Mouse (Mus musculus): ENCODE measurements at regions not wholly inside any gene's neighbourhood (a gene's known extent, or its start where the extent isn't known, plus 50 kb on each side); places are given as distances from the start of the nearest gene placed in this dataset.

GRCm38 (mm10) chr16:95057596-95057995 lies 60.1 kb upstream of the Kcnj6 start:
- no peak for DNase-seq

GRCm38 (mm10) chr16:95064423-95064822 lies 66.9 kb upstream of the Kcnj6 start:
- no peak for DNase-seq

GRCm38 (mm10) chr16:95066687-95067086 lies 69.2 kb upstream of the Kcnj6 start:
- DNase-seq = no peak

GRCm38 (mm10) chr16:95092471-95093221 lies 95.1 kb upstream of the Kcnj6 start:
- DNase-seq = no peak

GRCm38 (mm10) chr16:95093753-95094152 lies 96.3 kb upstream of the Kcnj6 start:
- DNase-seq = peak; percentile 3

- no peak for DNase-seq
These were observed 103.5 kb upstream of the Kcnj6 start for GRCm38 (mm10) chr16:95100954-95101353.

- no peak for DNase-seq
These were observed 120.0 kb upstream of the Kcnj6 start for GRCm38 (mm10) chr16:95117531-95117930.

GRCm38 (mm10) chr16:95119293-95119692 lies 121.8 kb upstream of the Kcnj6 start:
- DNase-seq = no peak

- no peak for DNase-seq
These were observed 124.5 kb upstream of the Kcnj6 start for GRCm38 (mm10) chr16:95122048-95122447.

- DNase-seq = no peak
These were observed 129.7 kb upstream of the Kcnj15 start for GRCm38 (mm10) chr16:95127616-95128015.

- DNase-seq = no peak
These were observed 125.5 kb upstream of the Kcnj15 start for GRCm38 (mm10) chr16:95131815-95132214.

GRCm38 (mm10) chr16:95138809-95139208 lies 118.5 kb upstream of the Kcnj15 start:
- no peak for DNase-seq

GRCm38 (mm10) chr16:95141510-95142394 lies 115.6 kb upstream of the Kcnj15 start:
- DNase-seq = no peak

- no peak for DNase-seq
These were observed 106.9 kb upstream of the Kcnj15 start for GRCm38 (mm10) chr16:95150499-95150898.

- DNase-seq = no peak
These were observed 105.9 kb upstream of the Kcnj15 start for GRCm38 (mm10) chr16:95151499-95151898.

- DNase-seq = no peak
These were observed 105.4 kb upstream of the Kcnj15 start for GRCm38 (mm10) chr16:95151914-95152313.

GRCm38 (mm10) chr16:95152742-95153383 lies 104.5 kb upstream of the Kcnj15 start:
- no peak for DNase-seq

GRCm38 (mm10) chr16:95168349-95168748 lies 89.0 kb upstream of the Kcnj15 start:
- no peak for DNase-seq

- no peak for DNase-seq
These were observed 88.0 kb upstream of the Kcnj15 start for GRCm38 (mm10) chr16:95169346-95169745.

GRCm38 (mm10) chr16:95180562-95180961 lies 76.8 kb upstream of the Kcnj15 start:
- no peak for DNase-seq

GRCm38 (mm10) chr16:95185341-95185740 lies 72.0 kb upstream of the Kcnj15 start:
- no peak for DNase-seq

GRCm38 (mm10) chr16:95189114-95189513 lies 68.2 kb upstream of the Kcnj15 start:
- no peak for DNase-seq

GRCm38 (mm10) chr16:95194151-95194550 lies 63.2 kb upstream of the Kcnj15 start:
- DNase-seq = no peak

GRCm38 (mm10) chr16:95196141-95196540 lies 61.2 kb upstream of the Kcnj15 start:
- DNase-seq = no peak
